Mouse (Mus musculus) CH12.LX (cell line): Measurements from ENCODE around the gene Nrn1l.

Experiments used
- POLR2AphosphoS2 ChIP-seq: IDR thresholded peaks from 2 replicates; pipeline ENCODE4 v1.6.1; 2011; ENCODE audit warnings: low read depth, low read length, improper control_type of control experiment
- ZKSCAN1 ChIP-seq: IDR thresholded peaks from 2 replicates; pipeline ENCODE4 v1.6.1; 2012; ENCODE audit warnings: low read depth, inconsistent platforms, low read length, improper control_type of control experiment, borderline replicate concordance

DNA sequence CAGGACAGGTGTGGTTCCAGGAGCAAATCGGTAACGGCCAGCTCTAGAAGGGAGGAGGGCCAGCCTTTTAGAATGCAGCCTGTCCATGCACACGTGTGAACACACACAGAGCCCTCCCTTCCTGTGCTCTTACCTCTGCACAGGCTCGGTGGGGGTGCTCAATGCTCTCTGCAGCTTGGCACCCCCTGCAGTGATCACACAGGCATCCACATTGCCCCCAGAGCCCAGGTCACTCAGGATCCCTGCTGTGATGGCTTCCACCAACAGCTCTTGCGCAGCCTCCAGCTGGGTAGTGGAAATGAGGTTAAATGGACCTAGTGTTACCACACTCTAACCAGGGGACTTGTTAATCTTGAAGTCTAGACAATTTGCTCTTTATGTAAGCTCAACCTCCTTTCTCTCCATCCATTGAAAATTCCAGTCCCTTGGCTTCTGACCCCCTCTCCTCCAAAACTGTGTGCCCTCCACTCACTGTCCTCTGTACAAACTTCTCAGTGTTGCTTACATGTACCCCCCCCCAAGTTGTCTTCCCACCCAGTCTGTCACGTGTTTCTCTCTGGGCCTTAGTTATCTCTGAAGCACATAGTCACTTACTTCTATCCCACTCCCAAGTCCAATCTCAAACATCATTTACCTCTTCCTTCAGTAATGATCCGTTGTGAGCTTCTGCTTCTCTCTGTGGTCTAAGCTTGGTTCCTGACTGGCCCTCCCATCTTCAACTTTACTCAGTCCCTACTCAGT is 42.7 kb downstream of the Nrn1l start:
- TF ChIP-seq ZKSCAN1 (no peak), POLR2AphosphoS2 (no peak)
